Mouse (Mus musculus) ZHBTc4 (cell line): ENCODE measurements around the gene Ocrl.
A peak's percentile ranks its signal among the peaks of the same experiment; 100 is the strongest.

ENCODE experiments used
- DNase-seq: peaks from one replicate; pipeline ENCODE4 v3.0.0-alpha.2; 2011; ENCODE audit warnings: low read depth, low spot score

Gene Ocrl

GRCm38 (mm10) chrX:47912306-47912792 lies at the start of gene Ocrl:
Gene Ocrl, plus strand, starts transcription at chrX:47912387.
- DNase-seq, result peak; percentile 83

DNA sequence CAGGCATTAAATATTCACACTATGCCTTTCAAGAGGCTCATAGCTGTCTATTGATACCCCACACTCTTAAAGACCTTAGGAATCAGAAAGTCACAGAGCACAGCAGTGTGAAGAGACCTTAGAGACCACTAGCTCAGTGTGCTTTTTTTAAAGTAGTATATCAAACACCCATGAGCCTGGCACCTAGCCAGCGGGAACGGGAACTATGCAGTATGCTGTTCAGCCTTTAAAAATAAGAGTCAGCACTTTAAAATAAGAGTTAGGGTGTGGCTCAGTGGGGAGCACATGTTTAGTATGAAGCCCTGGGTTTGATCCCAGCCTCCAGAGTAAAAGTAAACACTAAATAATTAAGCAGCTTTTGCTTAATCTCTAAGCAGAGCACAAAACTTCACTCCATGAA lies 32.1 kb upstream of the Ocrl start:
- no peak for DNase-seq

- no peak for DNase-seq
Measured at GRCm38 (mm10) chrX:47882813-47883212, 29.4 kb upstream of the Ocrl start.

GRCm38 (mm10) chrX:47887401-47887800 lies 24.8 kb upstream of the Ocrl start:
- no peak for DNase-seq

DNA sequence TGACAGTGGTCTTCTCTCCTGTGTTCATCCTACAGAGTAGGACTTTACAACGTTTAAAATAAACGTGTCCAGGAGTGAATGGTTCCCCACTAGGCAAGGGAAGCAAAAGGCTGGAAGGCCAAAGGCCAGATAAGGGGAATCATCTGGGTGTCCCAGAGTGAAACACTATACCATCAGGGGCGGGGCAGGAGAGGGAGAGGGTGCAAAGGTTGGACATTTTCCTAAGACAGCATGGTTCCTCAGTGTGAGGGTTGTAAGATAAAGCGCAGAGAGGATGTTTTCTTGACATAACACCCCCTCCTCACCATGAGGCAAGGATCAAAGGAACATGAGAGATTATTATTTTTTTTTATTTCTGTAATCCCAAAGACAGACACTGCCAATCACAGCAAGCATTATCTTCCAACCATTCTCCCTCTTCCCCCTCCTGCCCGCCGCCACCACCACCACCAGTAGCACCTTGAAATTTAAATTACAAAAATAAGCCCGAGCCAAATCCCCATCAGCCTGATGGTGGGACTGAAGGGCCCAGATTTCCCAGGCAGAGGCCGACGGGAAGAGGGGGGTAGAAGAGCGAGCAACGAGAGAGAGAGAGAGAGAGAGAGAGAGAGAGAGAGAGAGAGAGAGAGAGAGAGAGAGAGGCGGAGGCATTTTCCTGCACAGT lies 20.8 kb upstream of the Ocrl start:
- peak; percentile 5 for DNase-seq

- peak; percentile 6 for DNase-seq
Measured at GRCm38 (mm10) chrX:47891907-47892430, 20.2 kb upstream of the Ocrl start.

GRCm38 (mm10) chrX:47892431-47893024 lies 19.7 kb upstream of the Ocrl start, which contains the start of gene Smarca1:
Gene Smarca1, minus strand, starts transcription at chrX:47892974.
- no peak for DNase-seq

DNA sequence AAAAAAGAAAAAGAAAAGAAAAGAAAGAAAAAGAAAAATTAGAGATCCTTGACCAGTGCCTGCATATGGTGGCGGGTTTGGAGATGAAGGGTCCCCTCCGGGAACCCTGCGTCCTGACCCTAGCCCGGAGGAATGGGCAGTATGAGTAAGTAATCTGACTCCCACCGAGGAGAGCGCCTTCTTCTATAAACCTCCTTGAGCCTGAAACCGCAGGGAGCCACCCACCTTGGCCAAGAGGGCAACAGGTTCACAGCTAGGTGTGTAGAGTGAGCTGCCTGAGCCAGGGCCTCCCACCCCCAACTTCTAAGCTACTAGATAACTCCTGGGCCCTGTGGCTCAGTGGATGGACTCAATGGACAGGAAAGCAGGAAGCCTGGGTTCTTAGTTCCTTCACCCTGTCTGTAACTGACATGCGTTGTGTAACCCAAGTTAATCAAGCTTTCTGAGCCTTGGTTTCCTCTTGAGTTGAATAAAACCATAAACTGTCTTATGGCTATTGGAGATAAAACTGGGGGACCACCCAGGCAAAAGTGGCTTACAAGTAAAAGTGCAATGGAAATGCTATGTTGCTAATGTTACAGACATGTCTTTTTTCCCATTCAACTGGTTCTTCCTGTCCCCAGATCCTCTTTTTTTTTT lies 836 bp downstream of the Ocrl start:
- peak; percentile 33 for DNase-seq

DNA sequence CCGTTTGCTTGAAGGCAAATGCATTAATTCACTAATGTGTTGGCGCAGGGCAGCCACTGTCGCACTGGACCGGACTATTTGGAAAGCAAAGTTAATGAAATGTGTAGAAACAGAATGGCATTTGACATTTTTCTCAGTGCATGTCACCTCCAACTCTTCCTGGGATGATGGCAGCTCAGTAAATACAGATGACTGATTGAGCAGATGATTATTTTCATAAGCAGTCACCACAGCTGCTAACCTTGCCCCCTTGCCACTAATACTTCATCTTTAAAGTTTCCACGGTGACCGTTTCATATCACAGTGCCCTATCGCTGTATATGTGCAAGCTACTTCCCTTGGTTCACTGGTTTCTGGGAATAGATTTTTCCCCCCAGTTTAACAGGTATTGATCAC lies 1.4 kb downstream of the Ocrl start:
- DNase-seq, result no peak

DNA sequence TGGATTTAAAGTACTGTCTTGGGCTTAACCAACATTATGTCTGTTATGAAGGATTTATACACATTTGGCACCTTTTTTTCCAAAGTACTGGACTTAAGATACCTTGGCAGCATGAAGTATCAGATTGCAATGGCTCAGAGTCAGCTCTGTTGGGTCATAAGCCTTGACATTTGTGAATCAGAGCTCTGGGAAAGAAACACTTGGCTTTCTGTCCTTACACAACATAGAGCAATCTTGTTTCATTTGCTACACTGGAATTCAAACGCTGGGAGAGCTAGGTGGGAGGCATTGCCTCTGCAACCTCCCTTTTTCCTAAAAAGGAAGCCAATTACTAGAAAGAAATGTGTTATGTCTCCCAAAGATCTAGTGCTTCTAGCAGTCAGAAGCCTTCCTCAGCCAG lies 4.6 kb downstream of the Ocrl start:
- no peak for DNase-seq

DNA sequence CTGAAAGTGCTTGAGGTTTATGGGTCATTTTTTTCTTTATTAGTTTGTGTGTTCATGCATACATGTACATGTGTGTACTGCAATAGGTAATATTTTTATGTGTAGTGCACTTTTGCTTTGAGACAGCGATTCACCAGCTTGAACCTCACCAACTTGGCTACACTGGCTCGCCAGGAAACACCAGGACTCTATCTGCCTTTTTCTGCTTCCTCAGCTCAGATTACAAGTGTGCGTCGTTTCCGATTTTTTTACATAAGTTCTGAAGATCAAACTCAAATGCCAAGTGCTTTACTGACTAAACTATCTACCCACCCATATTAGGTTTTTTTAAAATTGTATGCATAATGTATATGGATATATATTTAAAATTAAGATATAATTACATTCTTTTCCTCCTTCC lies 8.4 kb downstream of the Ocrl start:
- DNase-seq, result no peak

DNA sequence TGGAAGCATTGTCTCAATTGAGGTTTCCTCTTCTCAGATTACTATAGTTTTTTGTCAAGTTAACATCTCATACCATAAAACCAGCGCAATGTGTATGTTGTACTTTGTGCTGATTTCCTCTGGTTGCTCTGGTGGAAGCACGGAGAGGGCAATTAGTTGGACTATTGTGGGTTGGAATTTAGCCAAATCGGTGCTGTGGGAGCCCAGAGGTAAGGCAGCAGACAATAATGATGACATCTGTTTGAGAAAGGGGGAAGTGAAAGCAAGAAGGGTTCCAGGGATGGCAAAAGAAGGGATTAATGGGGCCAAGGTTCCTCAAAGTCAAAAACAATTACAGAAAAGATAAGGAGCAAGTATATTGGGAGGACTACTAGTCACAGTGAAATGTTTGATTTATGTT lies 15.8 kb downstream of the Ocrl start:
- no peak for DNase-seq

DNA sequence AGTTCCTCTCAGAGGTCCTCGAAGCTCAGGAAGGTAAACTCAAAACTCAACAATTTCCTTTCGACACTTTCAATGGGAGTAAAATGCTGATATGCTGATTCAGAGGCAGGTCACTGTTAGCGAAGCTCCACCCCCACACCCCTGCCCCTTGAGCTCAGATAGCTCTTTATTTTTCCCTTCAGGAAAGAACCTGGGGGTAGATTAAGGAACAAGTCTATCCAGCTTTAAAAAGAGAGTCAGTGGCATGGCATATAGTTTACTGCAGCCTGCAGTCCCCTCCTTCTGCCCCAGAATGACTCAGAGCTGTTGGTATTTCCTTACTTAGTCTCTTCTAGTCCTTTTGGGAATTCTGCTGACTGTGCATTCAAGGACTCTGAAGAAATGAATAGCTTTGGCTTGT lies 18.3 kb downstream of the Ocrl start:
- DNase-seq, result no peak

GRCm38 (mm10) chrX:47934352-47934751 lies 22.2 kb downstream of the Ocrl start:
- DNase-seq, result no peak

GRCm38 (mm10) chrX:47936885-47937284 lies 24.7 kb downstream of the Ocrl start:
- peak; percentile 37 for DNase-seq

- peak; percentile 9 for DNase-seq
Measured at GRCm38 (mm10) chrX:47937740-47938139, 25.6 kb downstream of the Ocrl start.

DNA sequence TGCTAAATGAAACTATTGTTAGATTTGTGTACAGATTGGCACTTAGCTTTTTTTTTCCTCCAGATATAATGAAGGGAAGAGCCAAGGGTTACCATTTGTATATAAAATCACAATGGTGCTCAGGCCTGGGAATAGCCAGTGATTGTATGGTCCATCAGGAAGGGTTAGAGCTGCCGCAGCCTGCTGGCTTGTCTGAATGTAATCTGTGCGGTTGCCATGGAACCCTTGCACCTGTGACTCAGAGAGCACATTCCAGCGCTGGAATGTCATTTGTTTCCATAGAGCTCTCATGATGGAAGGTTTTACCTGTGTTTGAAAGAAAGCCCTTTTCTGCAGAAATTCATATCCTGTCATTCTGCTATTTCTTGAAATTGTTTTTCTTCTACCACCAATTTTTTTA lies 37.5 kb downstream of the Ocrl start:
- peak; percentile 64 for DNase-seq

- DNase-seq, result no peak
Measured at GRCm38 (mm10) chrX:47962579-47962978, 50.4 kb downstream of the Ocrl start.

- peak; percentile 77 for DNase-seq
Measured at GRCm38 (mm10) chrX:47970371-47970770, 58.2 kb downstream of the Ocrl start.

DNA sequence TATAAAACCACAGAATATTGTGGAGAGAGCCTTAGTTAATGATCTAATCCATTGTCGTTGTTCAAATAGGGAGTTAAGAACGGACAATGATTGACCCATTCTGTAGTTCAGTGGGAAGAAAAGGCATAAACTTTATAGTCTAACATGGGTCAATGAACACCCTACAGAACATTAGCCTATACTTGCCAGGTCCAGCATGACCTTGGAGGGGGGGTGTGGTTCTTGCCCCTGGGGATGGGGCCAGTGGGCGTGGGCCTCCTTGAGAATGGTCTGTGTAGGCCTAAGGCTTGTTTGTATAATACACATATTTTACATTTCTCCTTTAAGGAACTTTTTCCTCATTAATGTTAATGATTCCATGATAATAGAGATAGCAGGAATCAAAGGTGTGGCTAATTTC lies 58.7 kb downstream of the Ocrl start:
- DNase-seq, result peak; percentile 77

DNA sequence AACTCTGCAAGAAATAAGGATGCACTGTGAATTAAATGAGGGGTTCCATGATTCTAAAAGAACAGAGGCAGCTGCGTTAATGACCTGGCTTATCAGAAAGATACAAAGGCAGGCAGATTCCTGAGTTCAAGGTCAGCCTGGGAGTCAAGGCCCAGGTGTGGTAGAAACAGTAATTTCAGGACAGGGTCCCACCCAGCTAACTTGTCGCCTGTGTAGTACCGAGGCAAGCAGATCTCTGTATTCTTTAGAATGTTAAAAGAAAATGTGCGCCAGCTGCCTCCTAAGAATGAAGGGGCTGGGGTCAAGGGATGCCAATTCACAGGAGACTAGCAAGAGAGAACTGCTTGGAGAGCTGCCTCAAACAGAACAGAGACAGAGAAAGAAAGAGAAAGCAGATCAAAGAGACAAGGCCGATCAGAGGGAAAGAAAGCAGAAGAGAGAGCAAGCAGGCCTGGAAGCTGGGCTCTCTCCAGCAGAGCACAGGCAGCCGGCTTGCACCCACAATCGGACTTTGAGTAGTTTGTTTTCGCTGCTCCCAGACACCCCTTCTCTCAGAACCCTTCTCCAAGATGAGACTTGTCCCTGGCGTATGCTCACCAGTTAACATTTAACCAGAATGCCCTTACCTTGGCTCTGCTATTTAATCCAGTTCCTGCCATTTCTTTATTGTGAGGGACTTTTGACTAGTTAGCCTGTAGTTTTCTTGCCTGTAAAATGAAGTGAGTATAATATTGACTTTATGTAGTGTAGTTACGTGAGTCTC lies 59.4 kb downstream of the Ocrl start:
- peak; percentile 86 for DNase-seq

- DNase-seq, result no peak
Measured at GRCm38 (mm10) chrX:47976551-47976950, 64.4 kb downstream of the Ocrl start.
